Mouse (Mus musculus): Measurements from ENCODE around the gene Spen. TPM values are rescaled to one million over a fixed set of nuclear protein-coding genes. Genes with fewer than 3 reads are reported as not detected.

The Spen gene
- total RNA-seq, 2 experiments from 2014 or later = 49.5 to 58.6 TPM

DNA sequence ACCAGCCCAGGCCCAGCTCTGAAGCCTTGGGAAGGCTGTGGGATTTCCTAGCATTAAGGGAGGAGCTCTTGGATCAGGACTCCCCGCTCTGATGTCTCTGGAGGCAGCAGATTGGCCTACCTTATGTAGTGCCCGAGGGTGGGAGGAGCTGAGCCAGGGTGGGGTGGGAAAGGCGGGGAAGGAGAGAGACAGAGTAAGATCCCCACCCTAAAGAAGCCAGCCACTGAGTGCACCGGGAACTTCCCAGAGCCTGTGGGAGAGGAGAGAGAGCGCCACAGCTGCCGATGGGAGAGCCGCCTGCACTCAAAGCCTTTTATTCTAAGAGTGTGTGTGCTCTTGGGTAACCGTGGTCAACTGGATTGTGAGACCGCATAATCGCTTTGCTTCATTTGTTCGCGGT, 77.3 kb downstream of the Spen start:
- peak in 1 of 2 experiments; percentile 9 for DNase-seq (ENCODE audit: low spot score in 2 of 2)

DNA sequence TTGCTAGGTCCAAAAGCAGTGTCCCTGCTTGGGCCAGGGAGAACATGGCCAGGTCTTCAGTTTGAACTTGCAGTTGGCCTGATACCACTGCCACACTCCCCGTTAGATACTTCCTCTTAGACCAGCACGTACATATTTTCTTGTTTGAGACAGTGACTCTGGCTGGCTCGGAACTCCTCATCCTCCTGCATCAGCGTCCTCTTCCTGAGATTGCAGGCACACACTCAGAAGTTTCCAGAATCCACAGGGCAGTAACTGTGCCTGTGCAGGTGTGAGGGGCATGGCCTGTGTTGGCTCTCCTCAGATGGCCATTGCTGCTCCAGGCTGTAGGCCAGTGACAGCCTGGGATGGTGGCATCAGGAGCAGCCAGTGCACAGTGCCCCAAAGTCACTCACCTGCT, 77.9 kb downstream of the Spen start:
- no peak for DNase-seq (ENCODE audit: low spot score in 2 of 2)
- intact Hi-C loops (cut with DNase I) = no loop called here

More for the DNA sequence above, 77.3 kb downstream of the Spen start:
- intact Hi-C loops (cut with DNase I) = no loop called here

DNA sequence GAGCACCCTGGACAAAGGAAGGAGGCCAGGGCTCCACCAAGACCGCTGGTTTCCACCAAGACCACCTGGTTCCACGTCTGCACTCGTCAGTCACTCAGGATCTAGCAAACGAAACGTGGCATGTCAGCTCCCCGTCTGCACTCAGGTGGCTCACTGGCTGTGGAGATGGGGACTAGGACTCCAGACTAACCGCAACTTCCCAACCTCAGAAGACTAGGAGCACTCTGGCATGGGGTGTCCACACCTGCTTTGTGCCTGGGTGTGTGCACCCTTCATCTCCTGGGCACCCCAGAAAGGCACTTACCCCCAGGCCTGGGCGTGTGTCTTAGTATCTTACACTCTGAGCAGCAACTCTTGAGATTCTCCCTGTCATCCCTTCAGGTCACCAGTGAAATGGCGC, 78.6 kb downstream of the Spen start:
- intact Hi-C loops (cut with DNase I) = no loop called here

GRCm38 (mm10) chr4:141458888-141459287, 79.5 kb downstream of the Spen start:
- DNase-seq (ENCODE audit: low spot score in 2 of 2) = no peak
- intact Hi-C loops (cut with DNase I) = no loop called here

More for the DNA sequence above, 78.6 kb downstream of the Spen start:
- DNase-seq (ENCODE audit: low spot score in 2 of 2) = no peak

DNA sequence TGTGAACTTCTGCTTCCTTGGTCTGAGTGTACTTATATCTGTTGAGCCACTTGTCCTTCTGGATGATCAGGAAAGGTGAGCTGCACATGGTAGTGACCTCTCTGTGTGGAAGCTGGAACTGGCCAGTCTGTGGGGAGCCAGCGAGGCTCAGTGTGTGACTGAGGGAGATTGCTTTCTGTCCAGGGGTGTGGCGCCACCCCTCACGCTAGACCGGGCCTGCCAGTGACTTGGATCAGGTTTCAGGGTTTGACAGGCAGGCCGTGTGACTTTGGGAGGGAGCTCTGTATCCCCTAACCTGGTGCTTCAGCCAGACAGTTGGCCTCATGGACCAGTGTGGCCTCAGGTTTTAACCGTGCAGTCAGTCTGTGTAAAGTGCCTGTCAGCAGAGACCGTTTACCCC, 80.2 kb downstream of the Spen start:
- intact Hi-C loops (cut with DNase I) = no loop called here
- DNase-seq (ENCODE audit: low spot score in 2 of 2) = no peak

GRCm38 (mm10) chr4:141456193-141456938, 82.0 kb downstream of the Spen start:
- intact Hi-C loops (cut with DNase I) = no loop called here
- DNase-seq (ENCODE audit: low spot score in 2 of 2) = no peak

DNA sequence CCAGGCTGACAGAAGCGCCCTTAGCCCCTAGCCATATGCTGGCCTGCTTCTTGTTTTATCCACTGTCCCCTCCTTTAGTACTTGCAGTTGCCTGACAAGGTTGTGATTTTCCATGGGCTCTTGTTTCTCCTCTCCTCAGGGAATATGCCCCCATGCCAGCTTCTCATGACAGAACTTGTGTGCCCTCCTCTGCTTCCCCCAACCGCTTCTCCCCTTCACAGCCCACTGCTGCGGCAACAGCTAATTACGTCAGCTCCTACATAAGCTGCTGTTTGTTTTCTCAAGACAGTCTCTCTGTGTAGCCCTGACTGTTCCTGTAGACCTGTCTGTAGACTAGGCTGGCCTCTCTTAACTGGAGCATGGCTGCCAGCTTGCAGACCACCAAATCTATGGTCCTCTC, 82.9 kb downstream of the Spen start:
- intact Hi-C loops (cut with DNase I) = no loop called here
- no peak for DNase-seq (ENCODE audit: low spot score in 2 of 2)

GRCm38 (mm10) chr4:141454581-141455350, 83.6 kb downstream of the Spen start:
- DNase-seq (ENCODE audit: low spot score in 2 of 2) = peak in 1 of 2 experiments; percentile 26
- intact Hi-C loops (cut with DNase I) = no loop called here

DNA sequence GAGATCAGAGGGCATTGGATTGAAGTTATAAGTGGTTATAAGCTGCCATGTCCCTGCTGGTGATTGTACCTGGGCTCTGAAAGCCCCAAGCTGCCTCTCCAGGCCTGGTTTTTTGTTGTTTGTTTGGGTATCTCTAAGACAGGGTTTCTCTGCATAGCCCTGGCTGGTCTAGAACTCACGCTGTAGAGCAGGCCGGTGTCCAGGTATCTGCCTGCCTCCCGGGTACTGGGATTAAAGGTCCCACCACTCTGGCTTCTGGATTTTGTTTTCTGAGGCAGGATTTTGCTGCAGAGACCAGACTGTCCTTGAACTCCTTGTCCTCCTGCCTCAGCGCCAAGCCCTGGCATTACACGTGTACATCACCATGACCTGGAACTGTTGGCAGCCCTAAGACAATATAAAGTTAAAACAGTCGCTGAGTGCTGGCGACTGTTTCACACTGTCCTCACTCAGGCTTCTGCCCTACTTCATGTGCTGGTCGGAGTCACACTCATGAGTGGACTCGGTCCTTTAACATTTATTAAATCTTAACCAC, 86.4 kb downstream of the Spen start:
- intact Hi-C loops (cut with DNase I) = no loop called here

DNA sequence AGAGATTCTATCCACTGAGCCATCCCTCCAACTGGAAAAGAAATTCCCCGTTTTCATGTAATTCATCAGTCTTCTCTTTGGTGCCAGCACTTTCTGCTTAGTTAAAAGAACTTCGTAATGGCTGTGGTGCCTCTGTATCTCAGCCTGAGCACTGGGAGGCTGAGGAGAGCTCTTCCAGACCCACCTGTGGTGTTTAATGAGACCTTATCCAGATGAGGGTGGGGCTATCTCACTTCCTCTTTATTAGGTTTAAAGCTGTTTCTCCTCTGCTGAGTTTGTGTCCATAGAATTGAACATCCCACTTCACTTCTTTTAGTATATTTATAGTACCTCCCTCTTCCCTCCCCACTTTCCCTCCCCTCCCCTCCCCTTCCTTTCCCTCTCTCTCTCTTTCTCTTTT, 87.1 kb downstream of the Spen start:
- intact Hi-C loops (cut with DNase I) = no loop called here
- no peak for DNase-seq (ENCODE audit: low spot score in 2 of 2)

More for the DNA sequence above, 86.4 kb downstream of the Spen start:
- no peak for DNase-seq (ENCODE audit: low spot score in 2 of 2)

GRCm38 (mm10) chr4:141446211-141446610, 92.2 kb downstream of the Spen start:
- intact Hi-C loops (cut with DNase I) = no loop called here
- DNase-seq (ENCODE audit: low spot score in 2 of 2) = peak in 1 of 2 experiments; percentile 53

GRCm38 (mm10) chr4:141445328-141445720, 93.1 kb downstream of the Spen start:
- intact Hi-C loops (cut with DNase I) = no loop called here
- no peak for DNase-seq (ENCODE audit: low spot score in 2 of 2)

GRCm38 (mm10) chr4:141444451-141445327, 93.7 kb downstream of the Spen start, which contains the start of gene Zbtb17:
Gene Zbtb17 (plus strand): TSS chr4:141444654.
- peak; percentile 88 to 89 for DNase-seq (ENCODE audit: low spot score in 2 of 2)
- intact Hi-C loops (cut with DNase I) = no loop called here

GRCm38 (mm10) chr4:141443641-141444429, 94.6 kb downstream of the Spen start:
- intact Hi-C loops (cut with DNase I) = no loop called here
- no peak for DNase-seq (ENCODE audit: low spot score in 2 of 2)

DNA sequence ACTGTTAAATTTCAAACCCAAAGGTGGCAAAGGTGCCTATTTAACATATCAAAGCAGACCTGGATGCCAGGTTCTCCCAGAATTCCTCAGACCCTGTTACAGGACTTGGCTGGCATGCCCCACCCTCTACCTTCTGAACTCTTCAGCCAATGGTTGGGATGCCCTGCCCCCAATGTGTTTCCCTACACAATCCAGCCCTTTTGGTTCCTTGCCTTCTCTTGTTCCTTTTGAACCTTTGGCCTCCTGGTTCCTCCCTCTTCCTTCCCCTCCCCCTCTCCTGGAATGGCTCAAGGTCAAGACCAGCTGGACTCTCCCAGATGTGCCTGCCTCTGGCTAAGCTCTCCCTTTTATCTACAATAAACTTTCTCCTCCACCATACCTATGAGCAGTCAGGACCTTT, 97.5 kb downstream of the Spen start:
- intact Hi-C loops (cut with DNase I) = no loop called here

DNA sequence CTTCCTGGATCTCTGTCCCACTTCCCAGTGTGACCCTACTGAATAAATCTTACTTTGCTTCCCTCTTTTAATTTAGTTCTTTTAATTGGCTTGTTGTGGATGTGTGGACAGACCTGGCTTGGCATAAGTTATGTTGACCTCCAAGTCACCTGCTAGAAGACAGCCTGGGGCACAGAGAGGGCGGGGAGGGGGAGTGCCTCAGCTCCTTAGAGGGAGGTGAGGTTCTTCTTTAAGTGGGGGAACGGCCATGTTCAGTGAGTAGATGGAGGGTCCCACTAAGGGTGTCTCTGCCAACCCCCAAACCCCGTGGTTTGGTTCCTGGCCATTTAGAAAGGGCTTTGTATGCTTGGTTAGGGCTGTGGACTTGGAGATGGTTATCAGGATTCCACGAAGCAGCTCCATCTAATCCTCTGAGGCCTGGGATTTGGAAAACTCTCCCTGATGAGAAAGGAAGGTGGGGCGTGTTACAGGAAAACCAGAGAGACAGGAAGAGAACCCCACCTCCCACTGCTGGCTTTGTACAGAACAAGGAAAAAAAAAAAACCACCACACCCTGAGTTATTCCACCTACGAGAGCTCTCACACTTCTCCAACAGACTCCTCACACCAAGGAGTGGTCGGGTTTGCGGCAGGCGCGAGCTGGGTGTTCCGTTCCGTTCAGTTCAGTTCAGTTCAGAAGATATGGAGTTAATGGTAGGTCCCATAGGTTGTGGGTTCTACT, 99.2 kb downstream of the Spen start:
- intact Hi-C loops (cut with DNase I) = no loop called here
- no peak for DNase-seq (ENCODE audit: low spot score in 2 of 2)

More for the DNA sequence above, 97.5 kb downstream of the Spen start:
- no peak for DNase-seq (ENCODE audit: low spot score in 2 of 2)

DNA sequence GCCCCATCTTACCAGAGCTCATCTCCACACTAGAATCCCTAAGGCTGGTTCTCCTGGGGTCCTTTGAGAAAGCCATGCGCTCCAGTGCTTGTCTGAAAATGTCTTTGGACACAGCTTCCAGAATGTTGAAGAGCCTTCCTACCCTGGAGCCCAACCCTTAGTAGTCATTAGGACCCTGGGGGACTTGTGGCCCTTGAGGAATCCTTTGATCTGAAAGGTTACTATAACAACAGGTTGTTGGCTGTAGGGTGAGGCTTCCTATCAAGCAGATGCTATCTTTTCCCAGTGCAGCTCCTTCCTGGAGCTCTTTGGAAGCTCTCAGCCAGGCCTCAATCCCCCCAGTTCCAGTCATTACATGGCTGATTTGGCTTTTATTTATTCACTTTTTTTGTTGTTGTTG, 102.4 kb downstream of the Spen start, which contains the start of gene Srarp:
Srarp (minus strand) TSS at position 132 of the 400 bp plus-strand sequence.
- DNase-seq (ENCODE audit: low spot score in 2 of 2) = no peak
- intact Hi-C loops (cut with DNase I) = no loop called here

DNA sequence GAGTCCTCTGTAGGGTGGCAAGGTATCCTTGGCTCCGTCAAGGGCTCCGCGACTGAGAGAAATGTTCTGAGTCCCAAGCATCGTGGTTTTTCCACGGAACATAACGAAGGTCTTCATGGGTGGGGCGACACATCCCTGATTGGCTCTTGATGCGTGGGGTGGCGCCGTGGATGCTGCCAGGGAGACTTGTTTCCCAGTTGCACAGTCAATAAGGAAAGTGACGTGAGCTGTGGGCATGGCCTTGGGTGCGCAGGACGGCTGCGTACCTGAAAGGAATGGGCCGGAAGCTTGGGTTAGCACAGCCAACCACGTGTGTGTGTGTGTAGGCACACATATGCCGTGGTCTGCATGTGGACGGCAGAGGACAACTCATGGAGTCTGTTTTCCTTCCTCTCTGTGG, 105.2 kb downstream of the Spen start:
- intact Hi-C loops (cut with DNase I) = no loop called here
- DNase-seq (ENCODE audit: low spot score in 2 of 2) = no peak

Data from left cerebral cortex, postnatal 14 days (tissue).